Mouse (Mus musculus): ENCODE results near the gene Zbtb21.
"Not testable (repeated sequence)": the region's sequence is repeated elsewhere in the genome, so short reads cannot be mapped to it uniquely, and the experiment has no call there.

The Zbtb21 gene

GRCm38 (mm10) chr16:97948836-97949235 is 13.6 kb downstream of the Zbtb21 start:
- DNase-seq (ENCODE audit: low spot score in 2 of 2) = peak in 1 of 2 experiments; percentile 12

GRCm38 (mm10) chr16:97946993-97947392 is 15.4 kb downstream of the Zbtb21 start:
- not testable (repeated sequence) for DNase-seq (ENCODE audit: low spot score in 2 of 2)

GRCm38 (mm10) chr16:97941844-97942243 is 20.6 kb downstream of the Zbtb21 start:
- DNase-seq (ENCODE audit: low spot score in 2 of 2) = no peak

GRCm38 (mm10) chr16:97940471-97940973 is 21.9 kb downstream of the Zbtb21 start:
- no peak for DNase-seq (ENCODE audit: low spot score in 2 of 2)

- DNase-seq (ENCODE audit: low spot score in 2 of 2) = no peak
Observed at GRCm38 (mm10) chr16:97935815-97936214, 26.6 kb downstream of the Zbtb21 start.

GRCm38 (mm10) chr16:97930231-97930630 is 32.2 kb downstream of the Zbtb21 start:
- no peak for DNase-seq (ENCODE audit: low spot score in 2 of 2)

- DNase-seq (ENCODE audit: low spot score in 2 of 2) = no peak
Observed at GRCm38 (mm10) chr16:97929520-97929919, 32.9 kb downstream of the Zbtb21 start.

- DNase-seq (ENCODE audit: low spot score in 2 of 2) = no peak
Observed at GRCm38 (mm10) chr16:97927331-97927938, 35.0 kb downstream of the Zbtb21 start.

GRCm38 (mm10) chr16:97926381-97926780 is 36.0 kb downstream of the Zbtb21 start:
- DNase-seq (ENCODE audit: low spot score in 2 of 2) = no peak

- no peak for DNase-seq (ENCODE audit: low spot score in 2 of 2)
Observed at GRCm38 (mm10) chr16:97925760-97926159, 36.7 kb downstream of the Zbtb21 start.

- no peak for DNase-seq (ENCODE audit: low spot score in 2 of 2)
Observed at GRCm38 (mm10) chr16:97923700-97924099, 38.7 kb downstream of the Zbtb21 start.

GRCm38 (mm10) chr16:97922779-97923126 is 39.7 kb downstream of the Zbtb21 start:
- no peak for DNase-seq (ENCODE audit: low spot score in 2 of 2)

- DNase-seq (ENCODE audit: low spot score in 2 of 2) = peak; percentile 90
Observed at GRCm38 (mm10) chr16:97921961-97922778, 40.3 kb downstream of the Zbtb21 start.

GRCm38 (mm10) chr16:97920621-97921020 is 41.8 kb downstream of the Zbtb21 start:
- no peak for DNase-seq (ENCODE audit: low spot score in 2 of 2)

- no peak for DNase-seq (ENCODE audit: low spot score in 2 of 2)
Observed at GRCm38 (mm10) chr16:97919793-97920192, 42.6 kb downstream of the Zbtb21 start.

GRCm38 (mm10) chr16:97912873-97913272 is 49.5 kb downstream of the Zbtb21 start:
- DNase-seq (ENCODE audit: low spot score in 2 of 2) = no peak

- DNase-seq (ENCODE audit: low spot score in 2 of 2) = no peak
Observed at GRCm38 (mm10) chr16:97909356-97909755, 53.1 kb downstream of the Zbtb21 start.

GRCm38 (mm10) chr16:97907496-97907895 is 54.9 kb downstream of the Zbtb21 start:
- no peak for DNase-seq (ENCODE audit: low spot score in 2 of 2)

- no peak for DNase-seq (ENCODE audit: low spot score in 2 of 2)
Observed at GRCm38 (mm10) chr16:97906337-97906736, 56.1 kb downstream of the Zbtb21 start.

- no peak for DNase-seq (ENCODE audit: low spot score in 2 of 2)
Observed at GRCm38 (mm10) chr16:97905449-97905991, 56.9 kb downstream of the Zbtb21 start.

- DNase-seq (ENCODE audit: low spot score in 2 of 2) = no peak
Observed at GRCm38 (mm10) chr16:97904035-97904434, 58.4 kb downstream of the Zbtb21 start.

GRCm38 (mm10) chr16:97897346-97898024 is 64.9 kb downstream of the Zbtb21 start:
- no peak for DNase-seq (ENCODE audit: low spot score in 2 of 2)

Data from right cerebral cortex, postnatal 10 days (tissue).